Mouse (Mus musculus) regulatory T cell (primary cell): ENCODE measurements around the gene Plin5.

Experiments
- in situ Hi-C: fragments of 300-600 bp; cut with MboI, MseI; formaldehyde crosslinking; loops from one replicate; pipeline ENCODE4 v1.15.1; 2025; ENCODE audit warnings: high pct_unique_total_duplicates

Plin5 gene

DNA sequence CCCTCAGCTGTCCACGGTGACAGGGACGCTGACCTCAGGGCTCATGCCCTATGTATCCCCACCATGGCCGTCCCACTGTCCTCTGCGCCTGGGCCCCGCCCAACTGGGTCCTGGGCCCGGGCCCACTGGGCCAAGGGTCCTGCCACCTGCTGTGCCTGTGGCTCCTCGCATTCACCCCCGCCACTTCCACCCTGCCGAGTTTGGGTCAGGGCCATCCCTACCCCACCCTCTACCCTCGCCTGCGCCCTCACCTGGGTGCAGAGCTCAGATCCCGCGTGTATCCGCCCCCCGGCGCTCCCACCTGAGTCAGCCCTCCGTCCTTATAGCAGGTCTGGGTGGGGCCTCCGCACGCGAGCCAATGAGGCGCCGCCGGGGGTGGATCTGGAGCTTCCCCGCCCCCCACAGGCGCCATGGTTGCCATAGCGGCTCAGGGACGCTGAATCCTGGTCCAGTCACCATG is at the start of gene Plin5:
Gene Plin5 (minus strand): TSS at position 346 of the 460 bp plus-strand sequence.
- in situ Hi-C loops, result no loop called here

DNA sequence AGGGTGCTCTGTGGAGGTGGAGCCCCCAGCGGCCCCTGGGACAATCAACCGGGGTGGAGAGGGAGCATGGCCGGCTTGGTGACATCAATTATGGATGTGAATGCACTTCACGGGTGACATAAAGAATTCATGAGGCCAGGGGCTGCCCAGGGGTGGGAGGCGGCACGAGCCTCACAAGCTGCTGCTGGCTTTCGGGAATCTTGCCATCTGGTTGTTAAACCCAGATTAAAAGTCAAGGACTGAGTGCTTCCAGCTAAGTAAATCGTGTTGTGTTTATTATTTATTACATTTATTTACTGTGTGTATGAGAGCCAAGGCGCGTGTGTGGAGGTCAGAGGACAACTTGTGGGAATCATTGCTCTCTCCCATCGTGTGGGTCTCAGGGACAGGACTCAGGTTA is 48.3 kb upstream of the Plin5 start:
- in situ Hi-C loops, result no loop called here

DNA sequence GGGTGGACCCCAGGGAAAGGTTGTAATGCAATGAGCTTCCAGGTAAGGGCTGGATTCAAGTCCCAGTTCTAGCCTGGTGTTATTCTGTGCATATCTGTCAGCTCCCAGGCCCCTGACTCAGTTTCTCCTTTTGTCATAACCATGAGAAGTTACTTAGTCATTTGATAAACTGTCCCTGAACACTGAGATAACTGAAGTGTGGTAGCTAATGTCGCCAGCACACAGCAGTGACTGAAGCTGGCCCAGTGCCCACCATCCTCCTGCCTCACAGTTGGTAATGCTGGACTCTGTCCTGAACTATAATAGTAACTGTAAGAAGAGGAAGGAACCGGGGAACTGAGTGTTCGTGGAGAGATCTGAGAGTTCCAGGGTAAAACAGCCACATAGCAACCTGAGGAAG is 47.1 kb upstream of the Plin5 start:
- in situ Hi-C loops, result no loop called here

DNA sequence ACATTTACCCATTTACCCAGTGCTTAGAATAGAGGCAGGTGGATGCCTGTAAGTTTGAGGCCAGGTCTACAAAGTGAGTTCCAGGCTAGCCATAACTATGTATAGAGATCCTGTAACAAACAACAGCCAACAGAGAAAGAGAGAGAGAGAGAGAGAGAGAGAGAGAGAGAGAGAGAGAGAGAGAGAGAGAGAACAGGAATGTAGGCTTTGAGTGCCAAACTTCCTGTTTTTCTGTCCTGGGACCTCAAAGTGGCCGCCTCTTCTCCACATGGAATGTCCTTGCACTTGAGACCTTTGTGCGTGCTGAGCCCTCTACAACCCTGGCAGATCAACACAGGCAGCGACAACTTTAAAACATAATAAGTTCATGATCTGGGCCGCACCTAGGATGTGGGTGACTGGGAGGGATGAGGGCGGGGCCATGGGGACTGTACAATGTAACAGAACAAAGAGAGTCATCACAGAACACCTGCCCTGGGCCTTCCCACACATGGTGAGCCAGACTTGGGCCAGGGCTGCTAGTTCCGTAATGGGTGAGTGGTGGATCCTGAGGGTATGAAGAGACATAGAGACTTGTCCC is 46.2 kb upstream of the Plin5 start:
- in situ Hi-C loops, result no loop called here

DNA sequence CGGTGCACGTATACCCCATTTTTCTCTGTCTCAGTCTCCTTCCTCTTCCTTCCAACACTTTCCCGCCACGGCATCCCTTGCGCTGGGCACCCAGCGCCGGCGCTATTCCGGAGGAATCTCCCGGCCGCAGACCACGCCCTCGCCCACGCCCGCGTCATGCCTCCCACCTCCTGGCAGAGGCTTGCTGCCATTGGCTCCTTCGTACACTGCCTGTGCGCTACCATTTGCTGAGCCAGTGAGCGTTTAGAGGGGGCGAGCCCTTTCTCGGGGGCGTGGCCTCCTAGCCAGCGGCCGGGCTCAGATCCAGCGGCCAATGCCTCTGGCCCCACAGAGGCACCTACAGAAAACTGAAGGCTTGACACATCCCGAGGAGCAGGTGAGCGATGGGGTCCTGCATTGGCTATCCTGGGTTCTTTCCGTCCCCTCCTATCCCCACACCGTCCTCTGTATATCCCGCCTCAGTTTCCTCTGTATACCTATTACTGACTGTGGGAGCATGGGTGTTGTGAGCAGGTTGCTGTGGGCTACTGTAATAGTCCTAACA is 44.9 kb upstream of the Plin5 start, which contains the start of gene Tnfaip8l1:
Gene Tnfaip8l1 (plus strand): TSS at position 247 of the 544 bp plus-strand sequence.
- in situ Hi-C loops, result no loop called here

DNA sequence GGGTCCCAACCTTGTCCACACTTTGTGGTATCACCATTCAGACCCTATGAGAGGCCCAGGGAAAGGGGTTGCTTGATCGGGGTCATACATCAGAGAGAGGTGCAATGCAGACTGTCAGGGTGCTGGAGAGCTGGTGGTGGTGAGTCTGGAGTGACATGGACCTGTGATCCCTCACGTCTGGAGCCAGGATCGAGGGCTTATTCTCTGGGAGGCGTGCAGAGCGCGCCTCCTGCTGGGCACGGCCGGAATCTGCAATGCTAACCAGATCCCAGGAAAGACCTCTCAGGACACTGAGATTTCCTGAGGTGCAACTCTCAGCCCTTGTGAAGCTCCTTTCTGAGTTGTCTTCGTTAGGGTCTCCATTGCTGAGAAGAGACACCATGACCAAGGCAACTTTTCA is 42.3 kb upstream of the Plin5 start:
- in situ Hi-C loops, result no loop called here

DNA sequence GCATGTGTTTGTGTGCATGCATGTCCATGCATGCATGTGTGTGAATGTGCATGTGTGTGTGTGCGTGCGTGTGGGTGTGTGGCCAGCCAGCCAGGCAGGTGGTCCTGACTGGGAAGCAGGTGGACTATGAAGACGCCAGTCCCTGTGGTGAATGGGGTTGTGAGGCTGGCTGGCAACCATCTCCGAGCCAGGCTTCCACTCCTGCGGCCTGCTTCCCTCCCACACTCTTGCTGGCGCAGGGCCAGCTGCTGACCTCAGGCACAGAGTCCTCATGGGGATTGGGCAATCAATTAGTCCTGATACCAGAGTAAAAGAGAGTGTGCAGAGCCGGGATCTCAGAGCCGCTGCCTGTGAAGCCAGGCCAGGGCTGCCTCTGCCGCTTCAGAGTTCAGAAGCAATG is 36.2 kb upstream of the Plin5 start:
- in situ Hi-C loops, result no loop called here

DNA sequence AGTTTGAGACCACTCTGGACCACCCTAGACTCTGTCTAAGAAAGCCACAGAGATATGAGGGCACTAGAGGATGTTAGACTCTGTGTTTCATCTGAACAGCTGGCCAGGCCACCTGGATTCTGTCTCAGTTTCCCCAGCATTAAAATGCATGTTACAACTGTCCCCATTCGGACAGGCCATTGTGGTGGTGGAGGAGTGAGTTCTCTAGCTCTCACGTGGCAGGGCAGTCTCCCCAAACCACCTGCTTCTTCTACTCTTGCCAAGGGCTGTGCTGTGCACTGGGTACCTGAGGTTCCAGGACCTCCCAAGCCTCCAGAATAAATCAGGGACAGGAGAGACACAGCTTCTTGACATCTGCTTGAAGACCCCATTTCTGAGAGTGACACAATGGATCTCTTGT is 32.5 kb upstream of the Plin5 start:
- in situ Hi-C loops, result no loop called here

DNA sequence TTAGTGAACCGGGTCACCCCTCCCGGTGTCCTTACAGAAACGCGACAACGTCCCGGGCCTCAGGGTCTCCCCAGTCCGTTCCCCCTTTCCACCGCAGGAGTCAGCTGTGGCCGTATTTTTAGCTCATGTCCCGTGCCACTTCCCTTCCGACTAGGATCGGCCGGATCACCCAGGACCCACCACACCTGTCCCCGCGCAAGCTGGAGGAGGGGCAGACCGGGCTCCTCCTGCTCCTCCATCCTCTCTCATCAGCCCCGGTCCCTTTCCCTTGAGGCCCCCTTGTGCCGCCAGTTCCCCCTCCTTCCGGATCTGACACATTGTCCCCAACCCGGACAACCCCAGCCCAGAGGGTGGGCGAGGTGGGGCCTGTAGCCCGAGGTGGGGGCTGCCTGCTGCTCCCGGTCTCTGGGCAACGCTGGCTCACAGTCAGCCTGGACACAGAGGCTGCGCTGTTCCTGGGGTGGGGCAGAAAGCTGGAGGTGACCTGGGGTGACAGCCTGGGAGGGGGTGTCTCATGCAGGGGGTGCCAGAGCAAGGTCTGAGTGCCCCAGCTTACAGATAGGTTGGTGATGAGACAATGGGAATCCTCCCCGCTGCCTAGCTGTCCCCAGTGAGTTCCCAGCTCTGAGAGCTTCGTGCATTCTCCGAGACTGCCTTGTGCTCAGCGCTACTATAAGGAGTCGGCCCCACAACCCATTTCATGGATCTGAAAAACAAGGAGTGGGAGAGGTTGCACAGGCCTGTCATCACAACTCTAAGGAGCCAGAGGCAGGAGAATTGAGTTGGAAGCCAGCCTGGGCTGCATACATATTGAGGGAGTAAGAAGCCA is 31.6 kb upstream of the Plin5 start:
- in situ Hi-C loops, result no loop called here

DNA sequence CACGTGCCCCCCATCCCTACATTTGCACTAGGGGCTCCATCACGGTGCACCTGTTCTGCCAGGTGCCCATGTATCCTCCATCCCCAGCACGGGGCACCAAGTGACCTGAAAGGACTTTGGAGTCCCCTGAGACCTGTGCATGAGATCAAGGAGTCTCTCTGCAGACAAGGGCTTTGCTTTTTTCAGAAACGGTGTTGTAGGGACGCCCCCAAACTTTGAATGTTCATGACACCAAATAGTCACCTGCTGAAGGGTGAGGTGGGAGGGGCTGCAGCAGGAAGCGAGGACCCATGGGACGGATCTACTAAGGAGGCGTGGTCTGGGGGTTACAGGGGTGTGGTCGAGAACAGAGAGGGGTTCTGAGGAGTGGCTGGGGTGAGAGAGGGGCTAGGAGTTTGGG is 30.9 kb upstream of the Plin5 start:
- in situ Hi-C loops, result no loop called here

DNA sequence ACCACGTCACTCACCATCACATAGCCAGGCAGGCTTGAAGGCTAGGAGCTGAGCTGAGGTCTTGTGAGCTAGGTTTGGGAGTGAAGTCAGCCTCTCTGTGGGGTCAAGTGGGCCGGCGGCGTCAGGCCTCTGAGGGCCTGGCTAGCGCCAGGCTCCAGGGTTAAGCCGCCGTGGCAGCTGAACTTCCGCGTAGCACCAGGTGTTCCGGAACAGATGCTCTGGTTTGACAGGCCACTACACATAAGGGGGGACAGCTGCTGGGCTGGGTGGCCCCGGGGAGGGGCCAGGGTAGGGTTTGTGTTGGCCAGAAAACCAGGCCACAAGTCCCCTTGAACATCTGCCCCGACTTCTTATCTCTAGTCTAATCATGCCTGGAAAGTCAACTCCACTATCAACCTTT is 30.0 kb upstream of the Plin5 start:
- in situ Hi-C loops, result no loop called here

DNA sequence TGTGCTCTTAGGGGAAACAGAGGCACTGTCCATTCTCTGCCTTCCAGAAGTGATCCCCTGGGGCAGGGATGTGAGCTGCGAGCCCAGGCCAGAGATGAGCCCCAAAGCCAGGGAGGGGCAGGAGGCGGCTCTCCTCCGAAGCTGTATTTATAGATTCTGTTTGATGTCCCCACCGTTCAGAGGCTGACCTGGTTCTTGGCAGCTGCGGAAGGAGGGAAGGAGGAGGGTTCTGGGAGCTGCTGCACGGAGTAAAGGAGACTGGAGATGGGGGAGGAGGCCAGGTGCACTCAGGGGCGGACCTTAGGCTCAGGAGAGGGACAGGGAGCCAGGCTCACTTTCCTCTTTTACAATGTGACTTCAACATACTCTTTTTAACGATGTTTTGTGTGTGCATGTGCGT is 28.7 kb upstream of the Plin5 start:
- in situ Hi-C loops, result no loop called here

DNA sequence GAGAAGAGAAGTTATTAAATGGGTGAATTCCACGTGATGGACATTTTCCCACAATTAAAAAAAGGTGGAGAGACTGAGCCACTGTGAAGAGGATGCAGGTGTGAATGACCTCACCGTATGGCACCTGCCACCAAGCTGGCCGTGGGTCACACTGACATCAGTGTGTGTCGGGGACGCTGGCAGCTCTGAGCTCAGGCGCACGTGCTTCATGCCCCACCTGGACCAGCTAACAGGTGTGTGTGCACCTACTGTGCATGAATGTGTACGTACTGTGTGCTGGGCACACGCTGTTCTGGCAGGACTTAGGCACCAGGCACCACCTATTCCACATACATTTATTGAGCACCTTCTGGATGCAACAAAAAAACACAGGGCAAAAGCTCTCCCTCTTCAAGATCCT is 27.1 kb upstream of the Plin5 start:
- in situ Hi-C loops, result no loop called here

DNA sequence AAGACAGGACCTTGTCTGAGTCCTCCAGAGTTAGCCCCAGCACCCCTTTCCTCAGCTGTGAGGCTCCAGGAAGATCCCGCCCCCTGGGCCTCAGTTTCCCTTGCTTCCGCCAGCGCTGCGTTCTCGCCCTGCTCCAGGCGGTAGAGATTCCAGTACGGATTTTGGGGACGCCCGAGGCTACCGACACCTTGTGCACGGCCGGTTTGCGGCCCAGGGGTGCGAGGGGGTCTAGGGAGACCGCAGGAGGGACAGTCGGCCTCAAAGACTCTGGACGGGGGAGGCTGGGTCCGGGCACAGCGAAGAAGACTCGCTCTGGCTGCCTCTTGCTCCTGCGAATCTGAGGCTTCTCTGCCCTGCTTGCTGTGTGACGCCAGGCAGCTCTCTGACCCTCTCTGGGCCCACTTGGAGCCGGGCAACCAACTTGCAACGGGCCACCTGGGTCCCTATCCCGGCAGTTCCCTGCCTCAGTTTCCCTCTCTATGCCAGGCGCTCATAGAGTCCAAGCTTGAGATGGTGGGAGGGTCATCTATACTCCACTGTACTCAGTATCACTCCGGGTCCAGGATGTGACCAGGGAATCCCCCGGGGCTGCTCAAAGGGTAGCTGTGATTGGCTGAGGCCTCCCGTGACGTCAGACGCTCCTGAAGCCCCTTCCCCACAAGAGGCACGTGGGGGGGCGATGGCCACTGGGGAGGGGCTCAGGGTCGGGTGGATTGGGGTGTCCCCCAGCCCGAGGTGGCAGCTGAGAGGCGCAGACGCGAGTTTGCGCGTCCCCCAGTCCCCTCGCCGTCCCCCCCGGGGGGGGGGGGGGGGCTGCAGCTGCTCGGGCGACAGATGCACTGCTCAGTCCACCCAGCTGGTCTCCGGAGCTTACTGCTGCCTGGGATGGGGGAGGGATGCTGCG is 24.6 kb upstream of the Plin5 start:
- in situ Hi-C loops, result no loop called here

DNA sequence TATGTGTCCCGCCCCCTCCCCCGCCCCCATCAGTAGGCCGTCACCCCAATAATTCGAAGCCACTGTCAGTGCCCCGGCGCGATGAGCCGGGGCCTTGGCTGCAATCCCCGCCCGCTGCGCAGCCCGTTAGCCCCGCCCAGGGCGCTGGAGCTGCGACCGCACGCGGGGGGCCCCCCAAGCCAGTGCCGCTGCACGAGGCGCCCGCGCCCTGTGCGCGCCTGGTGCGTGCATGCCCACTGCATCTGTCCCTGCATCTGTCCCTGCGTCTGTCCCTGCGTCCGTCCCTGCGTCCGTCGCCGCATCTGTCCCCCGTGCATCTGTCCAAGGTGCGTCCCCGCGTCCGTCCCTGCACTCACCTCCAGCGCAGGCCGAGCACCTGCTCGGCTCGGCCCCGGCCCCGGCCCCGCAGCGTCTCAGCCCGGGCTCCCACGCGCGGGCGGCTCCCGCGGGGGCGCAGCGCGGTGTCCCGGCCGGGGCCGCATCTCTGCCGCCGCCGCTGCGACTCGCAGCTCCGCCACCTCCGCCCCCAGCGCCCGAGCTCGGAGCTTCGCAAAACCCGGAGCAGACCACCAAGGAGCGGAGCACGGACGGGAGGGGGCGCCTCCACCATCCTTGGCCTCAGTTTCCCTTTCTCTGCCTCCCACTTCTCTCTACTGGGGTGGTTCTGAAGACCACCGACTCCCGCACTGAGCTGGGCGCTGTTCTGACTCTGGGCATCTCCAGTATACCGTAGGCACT is 22.6 kb upstream of the Plin5 start, which contains the start of gene Sema6b:
Gene Sema6b (minus strand): TSS at position 486 of the 738 bp plus-strand sequence.
- in situ Hi-C loops, result no loop called here

DNA sequence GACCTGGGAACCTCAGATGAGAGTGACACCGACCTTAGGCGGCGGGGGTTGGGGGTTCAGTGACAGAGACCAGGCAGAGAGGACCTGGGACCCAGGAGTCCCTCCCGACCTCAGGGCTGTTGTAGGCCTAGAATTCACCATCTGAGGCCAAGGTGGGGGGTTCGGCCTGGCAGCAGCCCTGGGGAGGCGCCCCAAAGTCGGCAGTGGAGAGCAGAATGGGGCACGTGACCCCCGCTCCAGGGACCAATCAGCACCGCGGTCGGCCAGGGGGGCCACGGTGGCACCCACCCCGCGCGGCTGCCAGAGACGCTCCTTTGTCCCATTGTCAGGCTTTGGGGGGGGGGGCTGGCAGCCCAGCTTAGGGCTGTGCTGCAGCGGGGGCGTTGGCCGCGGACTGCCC is 22.0 kb upstream of the Plin5 start:
- in situ Hi-C loops, result no loop called here

DNA sequence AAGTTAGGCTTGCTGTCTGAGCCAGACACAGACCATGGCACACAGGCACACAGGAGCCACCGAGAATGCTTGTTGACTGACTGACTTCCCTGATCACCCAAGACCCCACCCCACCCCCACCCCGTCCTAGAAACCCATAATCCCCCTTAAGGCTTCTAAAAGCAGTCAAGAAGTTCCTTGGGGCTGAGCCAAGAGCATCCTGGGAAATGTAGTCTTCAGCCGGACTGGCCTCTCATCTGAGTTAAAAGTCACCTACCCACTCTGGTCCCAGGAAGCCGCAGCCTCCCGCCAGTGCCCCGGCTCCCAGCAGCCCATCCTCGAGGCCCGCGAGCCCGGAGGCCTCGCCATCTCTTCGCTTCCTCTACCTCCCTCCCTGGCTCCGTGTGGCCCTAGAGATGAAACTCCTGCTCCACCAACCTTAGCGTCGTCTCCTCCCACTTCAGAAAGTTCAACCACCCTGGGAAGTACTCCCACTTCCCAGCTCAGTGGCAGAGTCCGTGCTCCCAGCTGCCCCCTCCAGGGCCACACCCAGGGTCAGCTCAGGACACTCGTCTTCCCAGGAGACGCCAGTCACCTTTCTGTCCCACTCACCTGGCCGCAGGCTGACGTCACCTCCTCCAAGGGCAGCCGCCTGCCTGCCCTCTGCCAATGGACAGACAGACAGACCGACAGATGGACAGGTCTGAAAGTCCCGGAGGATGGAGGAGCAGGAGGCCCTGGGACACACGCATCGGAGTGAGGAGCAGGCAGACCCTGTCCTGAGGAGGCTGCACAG is 20.6 kb upstream of the Plin5 start:
- in situ Hi-C loops, result no loop called here

DNA sequence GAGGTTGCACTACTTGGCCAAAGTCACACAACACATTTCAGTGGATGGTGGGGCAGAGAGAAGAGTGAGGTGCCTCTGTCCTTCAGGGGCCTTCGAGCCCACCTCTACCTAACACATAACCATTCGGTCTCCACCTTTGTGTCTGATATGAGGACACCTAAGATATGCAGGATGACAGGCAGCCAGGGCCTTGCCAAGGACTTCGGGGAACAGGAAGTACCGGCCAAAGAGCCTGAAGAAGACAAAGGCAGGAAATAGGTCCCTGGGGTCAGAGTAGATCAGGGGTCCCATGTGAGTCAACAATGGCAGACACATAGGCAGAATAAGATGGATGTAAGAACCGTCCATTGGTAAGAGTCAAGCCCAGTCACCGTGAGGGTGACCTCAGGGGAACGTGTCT is 19.2 kb upstream of the Plin5 start:
- in situ Hi-C loops, result no loop called here

DNA sequence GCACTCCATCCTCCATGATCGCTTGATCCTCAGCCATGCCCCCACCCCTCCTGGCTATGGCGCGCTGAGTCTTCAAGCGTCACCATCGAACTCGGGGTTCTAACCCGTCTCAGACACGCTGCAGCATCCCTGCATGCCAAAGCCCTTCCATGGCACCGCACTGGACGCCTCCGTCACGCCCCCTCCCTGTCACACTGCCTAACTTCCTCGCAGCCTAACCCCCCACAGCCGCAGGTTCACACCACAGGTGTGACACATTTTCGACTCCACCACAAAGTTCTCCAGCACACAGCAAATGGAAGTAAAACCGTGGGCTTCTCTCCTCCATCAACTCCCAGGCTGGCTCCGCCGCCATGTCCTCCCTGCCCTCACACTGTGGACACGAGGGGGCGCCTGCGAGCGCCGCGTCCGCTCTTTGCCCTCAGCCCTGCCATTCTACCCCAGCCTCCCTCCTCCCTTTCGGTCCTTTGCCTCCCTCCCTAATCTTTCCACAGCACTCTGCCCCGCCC is 17.1 kb upstream of the Plin5 start:
- in situ Hi-C loops, result loop anchor here (5.0 kb wide), 1 partner anchor 113 kb away; no protein-coding TSS in a partner anchor
